Mouse (Mus musculus) heart, adult 2 months (tissue): ENCODE data around the gene Gmds.

Source experiments
- CTCF ChIP-seq: fragments of 200-600 bp; IDR thresholded peaks from 2 replicates; pipeline ENCODE4 v1.8.1; 2022; ENCODE audit warnings: antibody characterized with exemption, mild to moderate bottlenecking, moderate library complexity
- POLR2A ChIP-seq: fragments of 200-500 bp; IDR thresholded peaks from 2 replicates; pipeline ENCODE4 v1.6.1; 2011; ENCODE audit warnings: mild to moderate bottlenecking, low read depth, low read length, control low read depth; ENCODE audit not compliant: insufficient read depth

DNA sequence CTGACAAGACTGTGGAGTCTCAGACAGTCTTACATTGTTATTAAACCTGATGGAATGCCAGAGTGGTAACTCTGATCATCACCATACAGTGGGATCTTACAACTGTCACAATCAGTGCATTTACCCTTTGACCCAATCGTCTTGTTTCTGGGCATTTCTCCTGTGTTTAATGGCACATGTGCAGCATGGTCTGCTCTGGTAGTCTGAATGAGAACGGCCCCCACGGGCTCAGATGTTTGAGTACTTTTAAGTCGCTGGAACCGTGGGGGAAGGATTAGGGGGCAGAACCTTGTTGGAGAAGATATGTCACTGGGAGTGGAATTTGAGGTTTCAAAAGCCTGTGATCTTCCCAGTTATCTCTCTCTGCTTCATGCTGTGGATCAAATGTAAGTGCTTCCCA, 565.7 kb downstream of the Gmds start:
- TF ChIP-seq CTCF = no peak
- TF ChIP-seq POLR2A = no peak
